In genomic region chr19:42876563-42876962, GRCm38 (mm10) we compare ENCODE assay signal across 28 mouse cellular contexts.
"Had no signal": no experiment of that assay in that cellular context is flagged by ENCODE, and none has a peak within 500 bp of the region (broad histone marks: within the 10 kb centered on the region; RNA-seq: fewer than 3 reads in every experiment).

No protein-coding gene starts in this region.

- H3K27me3 ChIP-seq: heart, embryonic 12.5 days; hindbrain, embryonic 12.5 days; intestine, embryonic 15.5 days; limb, embryonic 12.5 days; liver, embryonic 13.5 days had no signal

- H3K9me3 ChIP-seq: heart, embryonic 10.5 days; heart, embryonic 12.5 days; hindbrain, embryonic 10.5 days; hindbrain, embryonic 12.5 days; intestine, embryonic 15.5 days; limb, embryonic 10.5 days; limb, embryonic 12.5 days; liver, embryonic 13.5 days had no signal

- H3K27ac ChIP-seq: gastrocnemius, adult 2 months; heart, embryonic 10.5 days; hindbrain, embryonic 10.5 days; hindbrain, embryonic 12.5 days; hindbrain, embryonic 14.5 days; intestine, embryonic 15.5 days; kidney, postnatal 0 days; left cerebral cortex, adult 2 months; limb, embryonic 10.5 days; limb, embryonic 12.5 days; liver, embryonic 13.5 days had no signal

- ATAC-seq: hindbrain, embryonic 16.5 days; inflammation-experienced regulatory T-cells, adult 6 months; intestine, embryonic 15.5 days; intestine, postnatal 0 days had no signal

- H3K4me3 ChIP-seq: gastrocnemius, adult 2 months; heart, embryonic 10.5 days; heart, embryonic 12.5 days; hindbrain, embryonic 10.5 days; hindbrain, embryonic 12.5 days; intestine, embryonic 15.5 days; left cerebral cortex, adult 2 months; limb, embryonic 10.5 days; limb, embryonic 12.5 days; liver, embryonic 13.5 days had no signal

- H3K4me1 ChIP-seq: hindbrain, embryonic 12.5 days; intestine, embryonic 15.5 days; limb, embryonic 12.5 days; liver, embryonic 13.5 days had no signal

- DNase-seq: gastrocnemius, adult 2 months; gastrocnemius, postnatal 10 days; gastrocnemius, postnatal 25 days; heart, adult 18-20 months; heart, postnatal 10 days; heart, postnatal 4 days; kidney, adult 18-20 months; kidney, adult 8-10 months; kidney, postnatal 25 days; kidney, postnatal 4 days; layer of hippocampus, adult 9-11 months; layer of hippocampus, postnatal 36 days; liver; liver, embryonic 13.5 days had no signal

- H3K36me3 ChIP-seq: heart, embryonic 10.5 days; heart, embryonic 12.5 days; hindbrain, embryonic 10.5 days; hindbrain, embryonic 12.5 days; intestine, embryonic 15.5 days; limb, embryonic 10.5 days; limb, embryonic 12.5 days; liver, embryonic 13.5 days had no signal

- H3K4me2 ChIP-seq: heart, embryonic 12.5 days; hindbrain, embryonic 12.5 days; hindbrain, embryonic 14.5 days; intestine, embryonic 15.5 days; limb, embryonic 12.5 days; liver, embryonic 11.5 days; liver, embryonic 13.5 days had no signal

- H3K9ac ChIP-seq: heart, embryonic 12.5 days; hindbrain, embryonic 12.5 days; hindbrain, embryonic 14.5 days; intestine, embryonic 15.5 days; limb, embryonic 12.5 days; liver, embryonic 13.5 days had no signal
